Mouse (Mus musculus) ES-E14 (cell line): ENCODE data around the gene St6galnac5. TPM values are rescaled to one million over a fixed set of nuclear protein-coding genes. Genes with fewer than 3 reads are reported as not detected.

Experiments
- DNase-seq: peaks from one replicate; pipeline ENCODE4 v3.0.0-alpha.2; 2013; ENCODE audit warnings: low read depth, low spot score
- H3K27ac ChIP-seq: 2 replicates; pipeline ENCODE4 v1.5.1; 2012; ENCODE audit warnings: low read depth, mild to moderate bottlenecking, low read length, moderate library complexity, mixed read lengths; ENCODE audit not compliant: poor library complexity, insufficient read depth, severe bottlenecking
- H3K36me3 ChIP-seq: 2 replicates; pipeline ENCODE4 v1.6.1; 2012; ENCODE audit warnings: mild to moderate bottlenecking, low read length, moderate library complexity, mixed read lengths; ENCODE audit not compliant: control insufficient read depth, poor library complexity, insufficient read depth, severe bottlenecking
- H3K4me1 ChIP-seq, 2 experiments: fragments of 150-350 bp in 1 of 2; sonication (generic) in 1 of 2; 2 replicates each; pipeline ENCODE4 v1.6.1; 2012; ENCODE audit warnings: low read length in 2 of 2, mild to moderate bottlenecking in 1 of 2, mixed read lengths in 1 of 2; ENCODE audit not compliant: control insufficient read depth in 2 of 2, insufficient read depth in 2 of 2, poor library complexity in 1 of 2
- H3K4me3 ChIP-seq, 2 experiments: fragments of 150-350 bp in 1 of 2; sonication (generic) in 1 of 2; 2 replicates each; pipeline ENCODE4 v1.5.1; 2012; ENCODE audit warnings: low read length in 2 of 2, low read depth in 1 of 2, mild to moderate bottlenecking in 1 of 2, mixed read lengths in 1 of 2; ENCODE audit not compliant: insufficient read depth in 1 of 2, poor library complexity in 1 of 2, severe bottlenecking in 1 of 2
- H3K9ac ChIP-seq: 2 replicates; pipeline ENCODE4 v1.6.1; 2012; ENCODE audit warnings: low read depth, mild to moderate bottlenecking, low read length, mixed read lengths; ENCODE audit not compliant: poor library complexity, insufficient read depth, severe bottlenecking
- H3K9me3 ChIP-seq: fragments of 150-350 bp; sonication (generic); 2 replicates; pipeline ENCODE4 v1.6.1; 2012; ENCODE audit warnings: low read depth, mild to moderate bottlenecking, low read length; ENCODE audit not compliant: control insufficient read depth, insufficient read depth
- CHD2 ChIP-seq: IDR thresholded peaks from 2 replicates; pipeline ENCODE4 v1.6.1; 2014; ENCODE audit warnings: mild to moderate bottlenecking, low read depth, low read length, inconsistent platforms
- HCFC1 ChIP-seq: IDR thresholded peaks from 2 replicates; pipeline ENCODE4 v1.6.1; 2012; ENCODE audit warnings: low read length, inconsistent platforms, borderline replicate concordance; ENCODE audit not compliant: insufficient read depth
- MAFK ChIP-seq: IDR thresholded peaks from 2 replicates; pipeline ENCODE4 v1.6.1; 2014; ENCODE audit warnings: mild to moderate bottlenecking, low read depth, low read length, inconsistent platforms; ENCODE audit not compliant: insufficient read depth
- ZC3H11A ChIP-seq: IDR thresholded peaks from 2 replicates; pipeline ENCODE4 v1.6.1; 2012; ENCODE audit warnings: low read depth, mild to moderate bottlenecking, inconsistent platforms, low read length, borderline replicate concordance
- ZNF384 ChIP-seq: IDR thresholded peaks from 2 replicates; pipeline ENCODE4 v1.6.1; 2012; ENCODE audit warnings: low read depth, low read length, inconsistent platforms
- in situ Hi-C, 2 experiments: fragments of 600-800 bp; cut with MboI; formaldehyde crosslinking; loops; one replicate each; pipeline ENCODE4 v1.15.1; 2025; ENCODE audit warnings: low sequenced_read_pairs in 2 of 2, inconsistent platforms in 1 of 2; ENCODE audit not compliant: unreplicated experiment in 2 of 2
- total RNA-seq: library from RNA; depleted of rRNA; stranded (reverse); fragments of 300-350 nt; gene quantifications from 2 replicates; pipeline ENCODE4 v1.2.3, GENCODE M21; 2012

St6galnac5 gene
- total RNA-seq, 1 experiment: 0.27 TPM

DNA sequence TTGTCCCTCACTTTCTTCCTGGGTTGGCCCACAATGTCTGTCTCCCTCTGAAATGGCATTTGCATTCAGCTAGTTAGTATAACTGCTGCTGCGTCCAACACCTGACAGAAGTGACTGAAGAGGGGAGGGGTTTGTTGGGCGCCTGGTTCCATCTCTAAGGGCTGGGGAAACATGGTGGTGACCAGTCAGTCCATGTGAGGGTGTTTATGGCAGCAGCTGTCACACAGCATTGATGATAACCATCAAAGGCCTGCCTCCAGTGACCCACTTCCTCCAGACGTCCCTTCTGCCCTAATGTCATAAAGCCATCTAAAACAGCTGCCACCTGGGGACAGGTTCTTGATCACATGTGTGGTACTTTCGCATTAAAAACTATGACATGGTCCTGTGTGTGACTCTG is 55.9 kb downstream of the St6galnac5 start:
- Histone ChIP-seq H3K27ac (no peak overlapping the region), H3K9me3 (no peaks in the 10 kb centered on the region), H3K4me3 (no peak overlapping the region), H3K9ac (no peak overlapping the region), H3K36me3 (no peaks in the 10 kb centered on the region), H3K4me1 (0 out of 4 replicates have a peak, but pooled peaks cover 0 to 2% of the 10 kb centered on the region in 2 experiments)
- DNase-seq: no peak
- TF ChIP-seq HCFC1 (no peak), ZC3H11A (no peak), ZNF384 (no peak)
- in situ Hi-C loops: no loop called here

DNA sequence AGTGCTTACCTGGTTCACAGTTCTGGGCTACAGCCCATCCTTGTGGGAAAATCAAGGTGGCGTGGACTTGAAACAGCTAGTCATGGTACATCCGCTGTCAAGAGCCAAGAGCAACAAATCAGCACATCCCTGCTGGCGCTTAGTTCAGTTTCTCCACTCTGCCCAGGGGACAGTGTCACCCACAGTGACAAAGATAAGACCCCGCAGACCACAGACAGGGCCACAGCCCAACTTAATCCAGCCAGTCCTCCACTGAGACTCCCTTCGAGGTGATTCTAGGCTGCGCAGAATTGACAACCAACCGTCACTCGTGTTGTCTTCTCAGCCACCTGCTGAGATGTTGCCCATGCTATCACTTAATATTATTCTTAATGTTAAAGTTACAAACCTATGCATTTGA is 56.7 kb downstream of the St6galnac5 start:
- H3K9ac ChIP-seq: no peak overlapping the region
- TF ChIP-seq ZC3H11A (no peak), MAFK (no peak), CHD2 (no peak), HCFC1 (no peak), ZNF384 (no peak)
- DNase-seq: no peak
- no peak overlapping the region for H3K4me3 ChIP-seq
- H3K27ac ChIP-seq: no peak overlapping the region
- no peaks in the 10 kb centered on the region for H3K36me3 ChIP-seq
- H3K9me3 ChIP-seq: no peaks in the 10 kb centered on the region
- in situ Hi-C loops: no loop called here
- 0 out of 4 replicates have a peak, but pooled peaks cover 0 to 2% of the 10 kb centered on the region in 2 experiments for H3K4me1 ChIP-seq

DNA sequence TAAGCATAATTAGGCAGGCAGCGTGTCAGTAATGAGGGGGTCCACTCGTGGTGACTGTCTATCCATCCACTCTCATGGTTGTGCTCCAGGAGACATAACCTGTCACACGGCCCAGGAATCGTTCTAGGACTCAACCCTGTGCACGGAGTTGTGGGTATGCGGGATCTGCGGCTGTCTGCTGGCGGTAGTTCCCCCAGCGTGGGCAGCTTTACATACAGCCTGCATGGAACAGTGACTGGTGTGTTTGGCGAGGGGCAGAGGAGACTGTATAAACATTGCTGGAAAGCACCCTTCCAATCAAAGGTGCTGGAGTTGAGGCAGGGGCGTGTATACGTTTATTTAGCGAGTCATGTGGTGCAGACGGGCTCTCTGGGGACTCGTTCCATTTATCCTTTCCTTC is 58.5 kb downstream of the St6galnac5 start:
- Histone ChIP-seq H3K36me3 (no peaks in the 10 kb centered on the region), H3K4me3 (no peak overlapping the region), H3K9ac (no peak overlapping the region), H3K4me1 (0 out of 4 replicates have a peak, but pooled peaks cover 0 to 1% of the 10 kb centered on the region in 2 experiments), H3K9me3 (no peaks in the 10 kb centered on the region), H3K27ac (no peak overlapping the region)
- TF ChIP-seq HCFC1 (no peak), MAFK (no peak), ZC3H11A (no peak), ZNF384 (no peak), CHD2 (no peak)
- no peak for DNase-seq
- in situ Hi-C loops: no loop called here

DNA sequence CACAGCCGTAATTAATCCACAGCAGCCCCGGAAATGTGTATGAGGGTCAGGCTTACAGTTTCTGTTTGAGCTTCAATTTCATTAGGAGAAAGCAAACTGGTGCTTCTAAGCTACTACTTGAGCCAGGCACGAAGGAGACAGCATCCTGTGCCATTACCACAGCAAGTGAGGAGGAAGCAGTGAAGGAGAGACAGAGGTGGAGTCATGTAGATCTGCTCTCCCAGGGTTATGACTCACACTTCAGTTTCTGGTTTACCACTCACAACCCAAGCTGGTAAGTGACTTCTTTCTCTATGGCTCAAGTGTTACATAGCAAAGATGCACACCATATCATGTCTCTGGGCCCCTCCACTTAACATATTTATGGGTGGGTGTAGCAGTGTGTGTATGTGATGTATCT is 61.7 kb downstream of the St6galnac5 start:
- H3K9ac ChIP-seq: no peak overlapping the region
- no peaks in the 10 kb centered on the region for H3K4me1 ChIP-seq
- no peak overlapping the region for H3K27ac ChIP-seq
- TF ChIP-seq MAFK (no peak), ZNF384 (no peak), HCFC1 (no peak), ZC3H11A (no peak), CHD2 (no peak)
- DNase-seq: no peak
- in situ Hi-C loops: no loop called here
- H3K9me3 ChIP-seq: no peaks in the 10 kb centered on the region
- no peak overlapping the region for H3K4me3 ChIP-seq
- no peaks in the 10 kb centered on the region for H3K36me3 ChIP-seq

DNA sequence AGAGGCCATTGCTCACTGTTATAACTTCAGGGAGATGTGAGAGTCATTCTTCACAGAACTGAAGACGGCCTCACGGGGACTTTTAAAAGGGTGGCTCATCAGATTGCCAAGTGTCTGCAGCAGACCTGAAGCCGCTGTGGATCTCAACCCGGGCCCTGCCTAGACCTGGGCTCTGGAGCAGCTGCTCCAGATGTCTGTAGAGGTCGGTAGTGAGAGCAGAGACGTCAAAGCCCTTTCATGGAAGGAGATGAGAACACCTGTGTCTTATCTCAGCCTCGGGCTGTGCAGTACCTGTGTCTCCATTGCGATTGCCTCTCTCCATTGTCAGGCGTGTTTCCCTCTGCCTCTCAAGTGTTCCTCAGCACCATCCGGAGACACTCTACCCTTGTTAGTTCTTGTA is 62.9 kb downstream of the St6galnac5 start:
- no peak overlapping the region for H3K9ac ChIP-seq
- no peak for DNase-seq
- in situ Hi-C loops: no loop called here
- H3K36me3 ChIP-seq: no peaks in the 10 kb centered on the region
- no peak overlapping the region for H3K27ac ChIP-seq
- no peaks in the 10 kb centered on the region for H3K9me3 ChIP-seq
- no peak for TF ChIP-seq ZC3H11A
- TF ChIP-seq HCFC1: no peak
- no peak for TF ChIP-seq MAFK
- TF ChIP-seq ZNF384: no peak
- TF ChIP-seq CHD2: no peak
- H3K4me3 ChIP-seq: no peak overlapping the region
- no peaks in the 10 kb centered on the region for H3K4me1 ChIP-seq
